Mouse (Mus musculus): Measurements from ENCODE around the gene Abhd14a. TPM values are rescaled to one million over a fixed set of nuclear protein-coding genes. Genes with fewer than 3 reads are reported as not detected.

The Abhd14a gene
- total and polyA plus RNA-seq, 3 experiments, result 22.8 to 48.7 TPM; not detected in 1

- no peak overlapping the region for H3K27ac ChIP-seq (ENCODE audit: control insufficient read depth, low read depth, low read length)
Measured at GRCm38 (mm10) chr9:106412210-106412609, 35.3 kb downstream of the Abhd14a start.

GRCm38 (mm10) chr9:106411729-106412128, 35.7 kb downstream of the Abhd14a start:
- TF ChIP-seq BHLHE40 (IDR thresholded peaks at IDR 0.05; ENCODE audit: borderline replicate concordance, low read depth, low read length), result no peak
- no peak for TF ChIP-seq ZNF384 (IDR thresholded peaks at IDR 0.05; ENCODE audit: low read depth, low read length)
- TF ChIP-seq TCF12 (IDR thresholded peaks at IDR 0.05; ENCODE audit: low read depth, low read length), result no peak
- TF ChIP-seq MAFK (IDR thresholded peaks at IDR 0.05; ENCODE audit: borderline replicate concordance, low read depth, low read length), result no peak
- no peak for TF ChIP-seq MYC (IDR thresholded peaks at IDR 0.05; ENCODE audit: low read depth, low read length)
- TF ChIP-seq E2F4 (IDR thresholded peaks at IDR 0.05; ENCODE audit: borderline replicate concordance, low read depth, low read length), result no peak
- TF ChIP-seq ELF1 (IDR thresholded peaks at IDR 0.05; ENCODE audit: low read depth, low read length), result no peak
- no peak for TF ChIP-seq ZC3H11A (IDR thresholded peaks at IDR 0.05; ENCODE audit: low read depth, low read length)
- TF ChIP-seq MAZ (IDR thresholded peaks at IDR 0.05; ENCODE audit: low read depth, low read length), result no peak
- H3K9me3 ChIP-seq (replicated peaks; ENCODE audit: insufficient read depth, low read length), result no peaks in the 10 kb centered on the region
- no peak for DNase-seq (ENCODE audit: low read depth, low spot score)
- H3K4me3 ChIP-seq (ENCODE audit: control insufficient read depth in 1 of 2, insufficient read depth in 1 of 2, low read depth in 2 of 2, low read length in 2 of 2), result no peak overlapping the region
- no peaks in the 10 kb centered on the region for H3K27me3 ChIP-seq (ENCODE audit: control insufficient read depth in 1 of 2, insufficient read depth in 2 of 2, low read length in 2 of 2)
- H3K27ac ChIP-seq (ENCODE audit: control insufficient read depth, low read depth, low read length), result no peak overlapping the region
- H3K9ac ChIP-seq (ENCODE audit: control insufficient read depth, low read depth, low read length, poor library complexity, severe bottlenecking), result no peak overlapping the region
- no peaks in the 10 kb centered on the region for H3K79me2 ChIP-seq (ENCODE audit: control insufficient read depth, insufficient read depth, low read length, poor library complexity)
- no peaks in the 10 kb centered on the region for H3K4me1 ChIP-seq (ENCODE audit: control insufficient read depth in 1 of 2, insufficient read depth in 2 of 2, low read length in 2 of 2)
- no peaks in the 10 kb centered on the region for H3K36me3 ChIP-seq (ENCODE audit: control insufficient read depth in 1 of 2, insufficient read depth in 2 of 2, low read length in 2 of 2)

More at GRCm38 (mm10) chr9:106412210-106412609, 35.3 kb downstream of the Abhd14a start:
- H3K4me1 ChIP-seq (ENCODE audit: control insufficient read depth in 1 of 2, insufficient read depth in 2 of 2, low read length in 2 of 2), result no peaks in the 10 kb centered on the region
- no peaks in the 10 kb centered on the region for H3K27me3 ChIP-seq (ENCODE audit: control insufficient read depth in 1 of 2, insufficient read depth in 2 of 2, low read length in 2 of 2)
- no peaks in the 10 kb centered on the region for H3K9me3 ChIP-seq (replicated peaks; ENCODE audit: insufficient read depth, low read length)
- TF ChIP-seq CTCF (IDR thresholded peaks at IDR 0.05 in 2 of 3, conservative IDR thresholded peaks at IDR 0.05 in 1 of 3; ENCODE audit: control insufficient read depth in 1 of 3, insufficient read depth in 1 of 3, low read depth in 2 of 3, low read length in 3 of 3, poor library complexity in 1 of 3, severe bottlenecking in 1 of 3), result no peak
- no peak for TF ChIP-seq ZKSCAN1 (IDR thresholded peaks at IDR 0.05; ENCODE audit: low read depth, low read length)
- no peak for TF ChIP-seq MEF2A (IDR thresholded peaks at IDR 0.05; ENCODE audit: extremely low read depth, insufficient replicate concordance, low read depth, low read length, poor library complexity, severe bottlenecking)
- no peak for TF ChIP-seq ETS1 (IDR thresholded peaks at IDR 0.05; ENCODE audit: low read depth, low read length)
- no peak for TF ChIP-seq NELFE (IDR thresholded peaks at IDR 0.05; ENCODE audit: low read depth, low read length)
- no peaks in the 10 kb centered on the region for H3K36me3 ChIP-seq (ENCODE audit: control insufficient read depth in 1 of 2, insufficient read depth in 2 of 2, low read length in 2 of 2)
- no peak overlapping the region for H3K9ac ChIP-seq (ENCODE audit: control insufficient read depth, low read depth, low read length, poor library complexity, severe bottlenecking)
- H3K4me3 ChIP-seq (ENCODE audit: control insufficient read depth in 1 of 2, insufficient read depth in 1 of 2, low read depth in 2 of 2, low read length in 2 of 2), result no peak overlapping the region
- H3K79me2 ChIP-seq (ENCODE audit: control insufficient read depth, insufficient read depth, low read length, poor library complexity), result no peaks in the 10 kb centered on the region
- no peak for DNase-seq (ENCODE audit: low read depth, low spot score)

DNA sequence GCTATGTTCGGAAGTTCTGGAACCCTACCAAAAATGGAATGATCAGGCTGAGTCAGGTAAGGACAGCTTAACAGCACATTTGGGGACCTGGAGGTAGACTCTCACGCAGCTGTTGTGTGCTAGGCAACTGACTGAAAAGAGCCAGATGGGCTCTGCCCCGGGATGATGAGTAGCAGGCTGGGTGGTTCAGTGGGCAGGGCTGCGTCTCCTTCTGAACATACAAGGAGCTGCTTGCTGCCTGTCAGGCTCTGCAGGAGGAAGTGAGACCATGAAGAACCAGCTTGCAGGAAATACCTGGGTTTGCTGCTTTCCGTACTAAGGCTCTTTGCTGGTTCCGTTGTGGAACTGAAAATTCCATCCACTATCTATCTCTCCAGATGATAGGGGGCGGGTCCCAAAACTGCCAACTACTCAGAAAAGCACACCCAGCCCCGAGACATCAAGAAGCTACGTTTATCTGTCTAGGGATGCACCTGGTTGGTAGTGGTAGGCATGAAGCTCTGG, 36.3 kb downstream of the Abhd14a start:
- H3K79me2 ChIP-seq (ENCODE audit: control insufficient read depth, insufficient read depth, low read length, poor library complexity), result no peaks in the 10 kb centered on the region
- H3K4me3 ChIP-seq (ENCODE audit: control insufficient read depth in 1 of 2, insufficient read depth in 1 of 2, low read depth in 2 of 2, low read length in 2 of 2), result no peak overlapping the region
- H3K27ac ChIP-seq (ENCODE audit: control insufficient read depth, low read depth, low read length), result no peak overlapping the region
- DNase-seq (ENCODE audit: low read depth, low spot score), result no peak
- no peaks in the 10 kb centered on the region for H3K4me1 ChIP-seq (ENCODE audit: control insufficient read depth in 1 of 2, insufficient read depth in 2 of 2, low read length in 2 of 2)
- H3K9ac ChIP-seq (ENCODE audit: control insufficient read depth, low read depth, low read length, poor library complexity, severe bottlenecking), result no peak overlapping the region
- TF ChIP-seq CHD2 (IDR thresholded peaks at IDR 0.05; ENCODE audit: low read length), result no peak
- TF ChIP-seq USF2 (IDR thresholded peaks at IDR 0.05; ENCODE audit: borderline replicate concordance in 1 of 2, insufficient read depth in 1 of 2, low read depth in 1 of 2, low read length in 2 of 2), result no peak
- no peak for TF ChIP-seq MXI1 (IDR thresholded peaks at IDR 0.05; ENCODE audit: low read depth, low read length)
- no peak for TF ChIP-seq GABPA (IDR thresholded peaks at IDR 0.05; ENCODE audit: low read depth, low read length)
- no peak for TF ChIP-seq CHD1 (IDR thresholded peaks at IDR 0.05; ENCODE audit: low read depth, low read length)
- no peak for TF ChIP-seq ZMIZ1 (IDR thresholded peaks at IDR 0.05; ENCODE audit: low read depth, low read length)
- TF ChIP-seq RCOR1 (IDR thresholded peaks at IDR 0.05; ENCODE audit: low read depth, low read length), result no peak
- no peaks in the 10 kb centered on the region for H3K9me3 ChIP-seq (replicated peaks; ENCODE audit: insufficient read depth, low read length)
- H3K27me3 ChIP-seq (ENCODE audit: control insufficient read depth in 1 of 2, insufficient read depth in 2 of 2, low read length in 2 of 2), result no peaks in the 10 kb centered on the region; a peak in 2 of 4 replicates
- no peaks in the 10 kb centered on the region for H3K36me3 ChIP-seq (ENCODE audit: control insufficient read depth in 1 of 2, insufficient read depth in 2 of 2, low read length in 2 of 2)

Measured in MEL (cell line).